Mouse (Mus musculus) lung, postnatal 25 days (tissue): Measurements from ENCODE around the gene Timd4.
A peak's percentile ranks its signal among the peaks of the same experiment; 100 is the strongest.

Experiments
- DNase-seq: peaks from one replicate; pipeline ENCODE4 v3.0.0; 2022; ENCODE audit warnings: low spot score

The Timd4 gene

DNA sequence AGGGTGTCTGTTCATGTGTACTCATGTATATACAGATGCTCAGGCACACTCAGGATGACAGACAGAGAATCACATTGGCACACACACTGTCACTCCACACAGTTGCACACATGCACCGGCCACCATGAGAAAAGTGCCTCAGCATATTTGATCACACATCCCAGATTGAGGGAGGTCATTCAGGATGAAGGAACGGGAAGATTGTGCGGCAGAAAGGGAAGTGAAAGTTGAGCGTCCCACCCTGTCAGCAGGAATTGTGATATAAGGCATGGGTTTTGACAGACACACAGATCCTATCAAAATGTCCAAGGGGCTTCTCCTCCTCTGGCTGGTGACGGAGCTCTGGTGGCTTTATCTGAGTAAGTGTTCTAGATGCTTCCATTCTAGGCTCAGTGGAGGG lies at the start of gene Timd4:
Gene Timd4, plus strand, starts transcription at position 290 of the 400 bp plus-strand sequence.
- DNase-seq, result no peak

DNA sequence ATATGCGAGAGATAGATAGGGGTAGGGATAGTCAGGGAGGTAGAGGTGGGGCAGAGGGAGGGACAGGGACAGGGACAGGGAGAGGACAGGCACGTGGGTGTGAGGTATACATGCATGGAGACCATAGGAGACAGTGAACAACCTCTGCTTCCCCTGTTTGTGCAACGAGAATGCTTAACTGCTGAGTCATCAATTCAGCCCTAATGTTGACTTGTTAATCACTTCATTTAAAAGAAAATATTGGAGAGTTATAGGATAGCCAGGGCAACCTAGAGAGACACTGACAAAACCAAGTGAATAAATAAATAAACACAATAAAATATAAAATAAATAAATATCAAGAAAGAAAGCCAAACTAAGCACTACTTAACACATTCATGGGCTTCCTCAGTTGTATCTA lies 33.7 kb upstream of the Timd4 start:
- no peak for DNase-seq

DNA sequence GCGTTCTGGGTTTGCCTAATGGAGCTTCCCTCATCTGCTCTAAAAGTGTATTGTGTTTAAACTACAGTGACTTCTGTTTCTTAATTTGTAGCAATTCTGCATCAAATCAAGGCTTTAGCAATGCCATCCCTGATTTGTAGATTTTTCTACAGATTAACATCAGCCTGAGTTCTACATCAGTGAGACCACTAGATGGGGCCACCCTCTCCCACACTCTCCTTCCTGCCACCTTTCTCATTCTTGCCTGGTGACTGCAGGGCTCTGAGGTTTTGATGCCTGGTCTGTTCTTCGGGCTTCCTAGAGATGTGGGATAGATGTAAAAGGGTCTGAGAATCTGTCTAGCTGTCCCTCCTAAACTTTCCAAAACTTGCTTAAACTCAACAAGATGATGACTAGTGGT lies 30.8 kb upstream of the Timd4 start:
- DNase-seq, result no peak

DNA sequence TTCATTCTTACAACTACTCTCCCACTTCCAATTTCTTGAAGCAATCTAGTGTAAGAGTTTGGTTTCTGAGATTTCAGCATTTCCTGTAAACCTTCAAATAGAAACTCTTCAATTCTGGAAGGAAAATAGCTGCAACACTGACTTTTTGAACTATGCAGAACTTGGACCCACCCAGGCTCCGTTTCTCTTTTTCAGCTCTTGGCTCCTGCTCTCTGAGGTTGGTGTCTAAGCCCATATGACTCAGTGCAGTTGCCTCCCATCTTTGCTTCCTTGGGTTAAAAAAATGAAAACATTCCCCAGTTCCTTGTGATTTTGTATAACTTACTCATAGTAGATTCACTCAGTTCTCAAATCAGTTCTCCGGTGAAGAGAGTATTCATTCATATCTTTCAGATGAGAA lies 6.2 kb upstream of the Timd4 start:
- DNase-seq, result peak; percentile 16

DNA sequence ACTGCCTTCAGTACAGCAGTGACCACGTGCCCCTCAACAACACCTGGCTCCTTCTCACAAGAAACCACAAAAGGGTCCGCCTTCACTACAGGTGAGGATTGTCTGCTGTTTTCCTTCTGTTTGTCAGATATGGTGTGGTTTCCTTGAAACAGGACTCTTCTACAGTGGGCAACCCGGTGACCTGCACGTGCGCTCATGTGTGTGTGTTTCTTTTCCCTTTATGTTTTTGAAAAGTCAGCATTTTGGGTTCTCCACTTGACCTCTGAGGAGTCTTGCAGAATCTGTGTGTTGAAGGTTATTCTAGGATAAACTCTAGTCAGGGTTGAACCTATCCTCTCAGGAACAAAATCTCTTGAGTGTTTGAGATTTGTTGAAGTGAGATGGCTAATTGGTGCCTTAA lies 7.1 kb downstream of the Timd4 start:
- no peak for DNase-seq

DNA sequence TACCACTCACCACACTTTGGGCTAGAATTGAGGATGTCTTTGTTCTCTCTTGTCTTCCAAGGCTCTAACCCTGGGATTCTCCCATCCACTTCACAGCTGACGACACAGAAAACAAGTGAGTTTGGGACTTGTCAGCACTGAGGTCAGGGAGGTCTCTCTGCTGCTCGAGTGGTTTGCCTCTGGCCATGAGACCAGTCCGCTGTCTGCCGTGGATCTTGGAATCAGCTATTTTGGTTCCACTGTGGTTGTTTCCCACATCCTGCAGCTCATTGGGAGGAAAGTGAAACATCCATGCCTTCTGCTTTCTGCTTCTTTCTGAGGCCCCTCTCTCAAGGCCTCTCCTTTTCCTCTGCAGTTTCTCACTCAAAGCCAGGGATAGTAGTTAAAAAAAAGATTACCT lies 9.3 kb downstream of the Timd4 start:
- no peak for DNase-seq

DNA sequence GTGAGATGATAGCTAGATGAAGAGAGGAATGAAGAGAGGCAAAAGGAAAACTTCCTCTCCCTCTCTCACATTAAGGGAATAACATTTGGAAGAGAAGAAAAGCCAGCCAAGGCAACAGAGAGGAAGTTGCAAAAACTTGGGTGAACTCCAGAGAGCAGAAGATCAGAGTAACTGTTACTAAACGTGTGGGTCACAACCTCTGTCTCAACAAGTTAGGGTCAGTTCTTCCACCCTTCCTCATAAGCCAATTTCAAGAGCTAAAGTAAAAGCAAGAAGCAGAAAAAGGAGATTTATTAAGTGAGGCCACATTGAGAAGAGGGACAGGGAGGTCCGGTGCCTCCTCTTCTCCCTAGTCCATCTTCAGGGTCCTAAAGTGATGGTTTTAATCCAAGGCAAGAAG lies 19.7 kb downstream of the Timd4 start:
- peak; percentile 55 for DNase-seq

DNA sequence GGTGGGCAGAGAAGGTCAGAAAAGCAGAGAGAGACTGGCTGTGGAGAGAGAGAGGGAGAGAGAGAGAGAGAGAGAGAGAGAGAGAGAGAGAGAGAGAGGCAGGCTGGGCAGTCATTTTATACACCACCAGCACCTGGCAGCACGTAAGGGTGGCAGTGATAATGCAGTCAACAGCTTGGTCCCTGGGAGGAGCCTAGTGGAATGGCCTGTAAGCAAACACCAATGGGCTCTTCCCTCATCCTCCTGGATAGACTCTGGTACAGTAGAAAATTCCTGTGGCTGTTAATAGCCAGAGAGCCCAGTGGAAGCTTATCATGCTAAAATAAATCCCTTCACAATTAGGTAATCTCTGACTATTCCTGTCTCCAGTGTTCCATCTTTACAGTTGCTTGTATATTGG lies 24.5 kb downstream of the Timd4 start:
- no peak for DNase-seq

DNA sequence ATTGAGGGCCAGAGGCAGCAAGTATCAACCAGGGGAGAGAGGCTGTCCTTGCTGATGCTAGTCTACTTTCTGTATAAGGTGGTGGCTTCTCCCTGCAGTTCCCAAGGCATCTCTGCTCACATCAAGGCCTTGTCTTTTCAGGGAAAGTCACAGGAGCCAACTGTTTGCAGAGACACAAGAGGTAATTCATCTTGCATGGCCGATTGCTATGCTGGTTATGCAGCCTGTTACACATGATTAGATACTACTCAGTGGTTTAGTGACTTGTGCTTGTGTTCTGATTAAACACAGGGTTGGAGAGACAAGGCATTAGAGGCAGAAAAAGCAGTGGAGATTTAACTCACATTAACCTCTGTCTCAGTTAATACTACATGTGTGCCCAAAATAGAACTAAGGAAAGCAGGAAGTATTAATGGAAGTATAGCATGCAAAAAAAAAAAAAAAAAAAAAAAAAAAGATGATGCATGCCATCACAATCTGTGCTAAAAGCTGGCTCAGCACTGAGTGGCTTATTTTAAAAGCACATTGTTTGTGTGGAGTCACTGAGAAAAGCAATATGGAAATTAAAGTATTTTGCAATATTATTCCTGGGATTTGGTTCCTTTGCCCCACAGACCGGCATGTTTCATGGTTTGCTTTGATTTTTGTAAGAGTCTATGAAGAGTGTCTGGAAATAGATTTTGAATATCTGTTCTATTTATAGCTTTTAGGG lies 31.6 kb downstream of the Timd4 start:
- no peak for DNase-seq

DNA sequence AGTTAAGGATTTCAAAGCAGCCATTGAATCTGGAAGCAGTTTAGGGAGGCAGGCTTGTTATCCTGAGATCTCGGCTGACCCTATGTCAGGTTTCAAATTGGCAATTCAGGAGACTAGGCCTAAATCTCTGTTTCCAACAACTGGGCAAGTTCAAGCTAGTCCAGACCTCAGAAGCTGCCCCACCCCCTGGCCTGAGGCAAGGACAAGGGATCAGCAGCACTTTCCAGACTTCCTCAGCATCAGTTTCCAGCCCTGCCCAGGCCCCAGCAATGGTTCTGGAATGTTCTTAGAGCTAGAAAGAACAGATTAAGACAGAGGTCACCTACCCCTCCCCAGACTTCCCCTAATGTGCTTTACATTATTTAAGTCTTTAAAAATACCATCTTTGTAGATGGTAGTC lies 36.1 kb downstream of the Timd4 start:
- no peak for DNase-seq

DNA sequence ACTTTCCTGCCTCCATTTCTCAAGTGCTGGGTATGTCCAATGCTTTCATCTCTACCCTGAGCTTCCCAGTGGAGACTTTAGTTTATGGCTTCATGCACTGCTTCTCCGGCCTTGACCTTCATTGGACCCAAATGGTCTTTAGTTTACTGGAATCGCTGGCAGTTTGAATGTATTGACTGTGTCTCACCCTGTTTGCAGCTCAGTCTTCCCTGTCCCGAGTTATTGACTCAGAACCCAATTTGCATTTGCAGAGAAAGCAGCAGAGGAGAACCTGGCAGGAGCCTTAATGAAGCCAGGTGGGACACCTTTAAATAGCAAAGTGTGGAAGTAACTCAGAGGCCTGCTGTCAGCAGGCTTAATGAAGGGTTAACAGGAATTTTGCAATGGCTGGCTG lies 37.2 kb downstream of the Timd4 start:
- DNase-seq, result no peak

DNA sequence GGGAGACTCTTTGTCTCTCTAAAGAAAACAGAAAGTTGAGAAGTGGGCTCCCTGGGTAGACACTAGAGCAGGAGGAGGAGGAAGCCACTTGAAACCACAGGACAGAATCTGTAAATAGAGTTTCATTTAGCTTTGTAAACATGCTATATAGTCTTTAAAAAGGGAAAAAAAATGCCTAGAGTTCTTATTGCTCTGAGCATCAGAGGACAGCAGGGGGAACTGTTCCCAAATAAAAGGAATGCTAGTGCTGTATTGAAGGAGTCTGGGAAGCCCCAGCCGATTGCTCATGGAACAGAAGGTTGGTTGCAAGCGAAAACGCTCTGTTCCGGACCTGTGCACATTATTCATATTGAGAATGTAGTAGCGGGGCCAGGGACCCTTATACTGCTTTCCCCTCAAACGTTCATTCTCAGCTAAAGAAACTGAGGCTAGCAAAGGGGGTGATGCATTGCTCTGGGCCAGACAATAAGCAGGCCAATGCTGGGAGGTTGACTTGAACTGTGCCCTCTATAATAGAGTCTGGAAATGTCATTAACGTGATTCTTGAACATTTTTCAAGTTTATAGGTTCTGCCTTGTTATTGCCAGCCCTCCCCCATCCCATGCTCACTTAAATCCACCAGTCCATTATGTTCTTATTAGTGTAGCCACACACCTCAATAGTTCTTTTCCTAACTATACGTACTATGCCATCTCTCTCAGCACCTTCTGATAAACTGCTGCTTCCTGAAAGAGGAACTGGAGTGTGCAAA lies 37.8 kb downstream of the Timd4 start:
- DNase-seq, result no peak

DNA sequence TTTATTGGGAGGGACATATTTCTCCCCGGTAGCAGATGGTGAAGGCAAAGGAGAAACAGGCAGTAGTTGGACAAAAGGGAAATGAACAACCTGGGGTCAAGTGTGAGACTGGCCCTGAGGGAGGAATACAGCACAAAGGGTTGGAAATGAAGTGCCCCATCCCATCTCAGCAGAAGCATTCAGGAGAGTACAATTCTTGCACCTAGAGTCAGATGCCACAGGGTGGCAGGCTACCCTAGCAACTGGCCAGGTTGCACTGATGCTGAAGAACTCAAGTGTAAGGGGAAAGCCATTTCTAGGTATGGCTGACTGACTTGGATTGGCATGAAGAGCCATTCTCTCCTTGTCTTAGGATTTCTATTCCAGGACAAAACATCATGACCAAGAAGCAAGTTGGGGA lies 54.2 kb downstream of the Timd4 start:
- DNase-seq, result no peak

DNA sequence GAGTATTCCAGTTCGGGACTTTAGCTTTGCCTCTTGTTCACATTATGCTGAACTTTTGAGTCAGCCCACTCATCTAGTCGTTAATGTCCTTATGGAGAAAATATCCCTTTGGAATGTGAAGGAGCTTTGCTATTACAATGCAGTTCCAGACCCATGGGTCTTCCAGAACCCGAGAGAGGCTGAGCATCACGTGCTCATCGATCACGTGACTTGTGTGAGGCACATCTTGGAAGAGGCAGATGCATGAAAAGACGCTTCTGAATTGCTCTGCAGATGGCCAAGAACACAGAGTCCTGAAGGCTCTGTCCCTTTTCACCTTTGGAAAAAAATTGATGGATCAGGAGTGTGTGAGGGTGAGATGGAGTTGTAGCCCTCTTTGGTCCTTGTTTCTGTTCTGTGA lies 58.0 kb downstream of the Timd4 start:
- no peak for DNase-seq

DNA sequence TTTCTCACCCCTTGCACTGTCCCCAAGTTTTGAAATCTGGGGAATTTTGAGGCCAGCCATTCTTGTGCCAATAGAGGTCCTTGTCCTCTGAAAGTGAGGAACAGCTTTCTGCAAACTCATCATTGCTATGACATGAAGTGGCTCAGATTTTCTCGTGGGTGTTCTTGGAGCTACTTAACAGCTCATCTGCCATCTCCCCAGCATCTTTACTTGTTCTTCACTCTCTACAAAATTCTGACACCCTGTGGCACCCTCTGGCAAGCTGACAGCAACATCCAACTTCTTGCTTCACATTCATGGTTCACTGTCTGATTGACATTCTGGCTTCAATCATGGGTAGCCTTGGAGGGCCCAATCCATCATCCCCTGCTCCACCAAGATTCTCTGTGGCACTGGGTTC lies 65.2 kb downstream of the Timd4 start:
- no peak for DNase-seq

DNA sequence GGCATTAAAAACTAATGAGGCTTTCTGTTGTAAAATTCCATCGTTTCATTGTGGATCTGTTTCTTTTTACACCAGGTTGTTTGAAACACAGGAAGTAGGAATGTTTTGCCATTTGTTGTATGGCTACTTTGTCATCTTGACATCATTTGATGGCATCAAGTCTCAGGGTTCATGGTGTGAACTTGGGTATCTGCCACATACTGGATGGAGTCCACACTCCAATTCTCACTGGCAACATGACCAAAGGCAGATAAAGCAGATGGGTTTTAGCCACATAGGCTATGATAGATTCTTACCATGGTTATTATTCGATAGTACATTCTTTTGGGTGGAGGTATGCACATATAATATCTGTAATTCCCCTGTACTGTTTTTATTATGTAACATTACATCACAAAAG lies 71.9 kb downstream of the Timd4 start:
- DNase-seq, result no peak

DNA sequence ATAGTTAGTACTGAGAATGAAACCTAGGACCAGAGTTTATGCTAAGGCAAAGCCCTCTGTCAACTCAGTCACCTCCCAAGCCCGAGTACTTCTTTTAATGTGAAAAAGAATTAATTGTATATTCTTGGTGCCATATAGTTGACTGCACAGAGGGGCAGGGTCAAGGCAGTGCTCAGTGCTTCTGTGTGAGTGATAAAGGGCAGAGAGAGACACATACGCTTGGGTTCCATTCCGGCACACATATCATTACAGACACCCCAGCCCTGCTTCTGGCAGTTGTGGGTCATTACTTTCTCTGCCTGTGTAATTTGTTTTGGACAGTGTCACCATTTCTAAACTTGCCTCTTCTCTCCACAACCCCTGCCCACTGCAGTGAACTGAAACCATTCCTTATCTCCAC lies 78.5 kb downstream of the Timd4 start:
- DNase-seq, result no peak
